Mouse (Mus musculus): ENCODE data around the gene Gpsm1. TPM values are rescaled to one million over a fixed set of nuclear protein-coding genes. Genes with fewer than 3 reads are reported as not detected.

Gpsm1 gene
- total RNA-seq, 2 experiments from 2014 or later, result 37.4 to 38.4 TPM

DNA sequence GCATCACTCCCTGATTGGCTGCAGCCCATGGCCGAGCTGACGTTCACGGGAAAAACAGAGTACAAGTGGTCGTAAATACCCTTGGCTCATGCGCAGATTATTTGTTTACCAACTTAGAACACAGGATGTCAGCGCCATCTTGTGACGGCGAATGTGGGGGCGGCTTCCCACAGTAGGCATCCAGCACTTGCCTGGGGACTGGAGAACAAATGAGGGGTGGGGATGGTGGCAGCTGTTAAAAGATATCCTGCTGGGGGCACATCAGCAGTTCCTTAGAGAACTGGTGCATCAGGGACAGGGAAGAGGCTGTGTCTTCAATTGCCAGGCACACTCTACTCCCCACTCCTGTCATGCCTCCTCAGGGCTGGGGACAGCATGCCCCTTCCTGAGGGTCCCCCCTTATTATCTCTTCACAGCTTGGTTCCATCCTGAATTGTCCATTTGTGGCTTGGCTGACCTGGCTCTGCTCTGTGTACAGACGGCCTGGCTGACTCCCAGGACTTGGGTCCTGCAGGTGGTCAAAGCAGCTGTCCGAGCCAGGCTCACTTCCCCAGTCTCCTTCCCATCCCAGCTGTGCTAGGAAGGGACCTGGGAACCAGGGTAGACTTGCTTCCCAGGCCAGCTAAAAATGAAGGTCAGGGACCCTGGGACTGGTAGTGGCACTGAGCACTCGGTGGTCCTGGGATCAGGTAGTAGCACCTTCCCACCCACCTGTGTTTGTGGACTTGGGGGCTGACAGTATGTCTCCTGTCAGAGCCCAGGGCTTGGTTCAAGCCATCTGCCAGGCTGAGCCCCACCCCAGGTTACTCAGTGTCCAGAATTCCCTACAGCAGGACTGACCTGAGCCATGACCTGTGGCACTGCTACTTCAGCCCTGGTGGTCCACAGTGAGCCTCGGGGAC, 23.2 kb downstream of the Gpsm1 start:
- DNase-seq (ENCODE audit: low spot score in 2 of 2), result no peak

DNA sequence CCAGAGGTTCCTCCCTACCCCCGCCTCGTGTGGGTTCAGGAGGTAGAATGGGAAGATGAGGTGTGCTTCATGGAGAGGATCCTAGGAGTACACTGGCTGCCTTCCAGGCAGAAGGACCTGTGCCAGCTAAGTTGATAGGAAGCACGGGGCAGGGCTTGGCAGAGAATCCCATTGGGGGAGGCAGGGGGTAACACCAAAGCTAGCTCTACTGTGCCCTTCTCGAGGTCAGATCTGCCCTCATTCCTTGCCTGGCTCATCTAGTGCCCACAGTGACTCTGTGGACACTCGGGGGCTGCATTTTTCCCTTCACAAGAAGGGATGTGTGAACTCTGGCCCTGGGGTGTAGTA, 23.9 kb downstream of the Gpsm1 start:
- DNase-seq (ENCODE audit: low spot score in 2 of 2), result no peak

- no peak for DNase-seq (ENCODE audit: low spot score in 2 of 2)
Measured at GRCm38 (mm10) chr2:26341510-26341981, 26.2 kb downstream of the Gpsm1 start.

DNA sequence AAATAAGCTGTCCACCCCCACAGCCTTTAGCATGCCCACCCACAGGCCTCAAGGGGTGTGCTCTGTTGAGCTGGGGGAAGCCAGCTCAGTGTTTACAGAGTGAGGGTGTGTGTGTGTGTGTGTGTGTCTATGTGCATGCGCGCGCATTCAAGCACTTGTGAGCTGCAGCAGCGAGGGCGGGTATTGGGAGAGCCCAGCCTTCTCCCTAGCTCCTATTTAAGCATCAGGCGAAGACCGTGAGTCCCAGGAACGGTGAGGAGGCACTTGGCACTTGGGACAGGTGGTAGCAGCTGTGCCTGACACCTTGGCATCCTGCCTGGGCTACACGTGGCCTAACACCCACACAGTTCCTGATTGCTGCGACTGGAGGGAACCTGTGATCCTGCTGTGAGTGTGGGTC, 26.7 kb downstream of the Gpsm1 start:
- peak; percentile 41 to 77 for DNase-seq (ENCODE audit: low spot score in 2 of 2)

DNA sequence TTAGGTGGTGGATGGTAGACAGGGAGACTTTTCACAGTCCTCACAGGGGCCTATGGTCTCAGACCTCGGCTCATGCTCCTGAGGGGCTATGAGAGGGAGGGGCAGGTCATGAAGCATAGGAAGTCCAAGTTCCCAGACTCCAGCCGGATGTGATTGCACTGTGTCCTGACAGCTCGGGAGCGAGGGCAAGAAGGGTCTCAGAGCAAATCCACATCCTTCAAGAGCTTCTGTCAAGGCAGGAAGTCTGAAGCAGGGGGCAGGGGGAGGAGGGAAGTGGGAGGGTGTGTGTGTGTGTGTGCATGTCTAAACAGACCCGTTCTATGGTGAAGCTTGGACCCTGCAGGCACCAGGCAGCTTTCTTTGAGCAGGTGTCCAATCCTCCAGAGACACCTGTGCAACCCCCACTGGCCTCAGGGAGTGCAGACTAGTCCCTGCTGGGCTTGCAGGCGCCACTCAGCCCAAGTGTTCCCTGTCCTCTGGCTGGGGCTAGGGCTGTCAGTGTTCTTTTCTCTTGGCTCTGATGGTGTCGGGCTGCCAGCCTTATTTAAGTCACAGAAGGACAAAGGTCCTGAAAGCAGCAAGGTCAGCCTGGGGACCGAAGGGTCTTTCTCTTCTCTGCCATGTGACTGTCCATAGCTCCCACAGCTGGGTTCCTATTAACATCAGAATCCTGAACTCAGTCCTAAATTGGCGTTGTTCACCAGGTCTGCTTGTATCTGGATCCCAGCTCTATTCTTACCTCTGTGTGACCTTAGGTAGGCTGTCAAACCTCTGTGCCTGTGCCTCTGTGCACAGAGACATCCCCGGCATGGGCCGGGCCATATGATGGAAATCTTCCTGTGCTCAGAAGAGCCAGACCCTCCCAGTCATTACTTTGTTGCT, 27.5 kb downstream of the Gpsm1 start:
- DNase-seq (ENCODE audit: low spot score in 2 of 2), result no peak

DNA sequence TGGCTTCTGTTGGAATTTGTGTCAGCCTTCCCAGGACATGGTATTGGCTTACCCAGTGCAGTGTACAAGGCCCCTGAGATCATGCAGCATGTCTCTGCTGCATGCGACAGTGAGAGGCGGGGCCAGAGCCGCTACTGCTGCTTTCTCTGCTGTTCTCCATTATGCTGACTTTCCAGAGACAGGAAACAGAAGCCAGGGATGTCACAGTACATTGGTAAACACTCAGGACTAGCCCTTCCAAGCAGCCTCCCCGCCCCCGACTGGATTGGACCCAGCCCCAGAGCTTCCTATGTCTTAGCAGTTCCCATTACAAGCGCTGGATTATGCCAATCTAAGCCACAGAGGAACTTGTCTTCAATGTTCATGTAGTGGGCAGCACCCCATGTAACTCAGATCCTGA, 32.9 kb downstream of the Gpsm1 start:
- no peak for DNase-seq (ENCODE audit: low spot score in 2 of 2)

- peak; percentile 92 to 96 for DNase-seq (ENCODE audit: low spot score in 2 of 2)
Measured at GRCm38 (mm10) chr2:26351358-26352290, 36.3 kb downstream of the Gpsm1 start, which contains the start of gene Dnlz. Gene Dnlz, minus strand, starts transcription at chr2:26352110.

DNA sequence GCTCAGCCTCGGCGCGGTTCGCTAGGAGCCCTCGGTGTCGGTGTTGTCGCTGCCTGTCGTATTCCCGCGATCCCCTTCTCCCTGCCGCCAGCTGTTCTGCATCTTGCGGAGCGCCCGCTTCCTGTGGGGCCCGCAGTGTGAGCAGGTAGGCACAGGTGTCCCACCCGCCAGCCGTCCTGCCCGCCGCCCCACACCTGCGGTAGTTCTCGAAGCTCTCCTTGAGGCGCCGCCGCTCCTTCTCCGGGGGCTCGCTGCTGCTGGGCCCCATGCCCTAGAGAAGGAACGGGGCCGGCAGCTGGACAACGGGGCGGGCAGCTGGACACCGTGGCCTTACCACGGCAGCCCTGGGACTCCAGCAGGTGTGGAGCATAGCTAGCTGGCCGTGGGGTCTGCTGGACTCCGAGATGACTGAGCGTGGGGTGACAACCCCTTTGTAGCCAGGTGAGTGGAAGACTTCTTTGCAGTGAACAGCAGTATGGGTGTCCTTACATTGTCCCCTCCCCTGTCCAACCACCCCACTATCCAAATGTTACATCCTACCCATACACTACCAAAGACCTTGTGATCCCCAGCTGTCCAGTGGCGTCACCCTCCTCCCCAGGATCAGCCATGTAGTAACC, 37.1 kb downstream of the Gpsm1 start:
- DNase-seq (ENCODE audit: low spot score in 2 of 2), result no peak

DNA sequence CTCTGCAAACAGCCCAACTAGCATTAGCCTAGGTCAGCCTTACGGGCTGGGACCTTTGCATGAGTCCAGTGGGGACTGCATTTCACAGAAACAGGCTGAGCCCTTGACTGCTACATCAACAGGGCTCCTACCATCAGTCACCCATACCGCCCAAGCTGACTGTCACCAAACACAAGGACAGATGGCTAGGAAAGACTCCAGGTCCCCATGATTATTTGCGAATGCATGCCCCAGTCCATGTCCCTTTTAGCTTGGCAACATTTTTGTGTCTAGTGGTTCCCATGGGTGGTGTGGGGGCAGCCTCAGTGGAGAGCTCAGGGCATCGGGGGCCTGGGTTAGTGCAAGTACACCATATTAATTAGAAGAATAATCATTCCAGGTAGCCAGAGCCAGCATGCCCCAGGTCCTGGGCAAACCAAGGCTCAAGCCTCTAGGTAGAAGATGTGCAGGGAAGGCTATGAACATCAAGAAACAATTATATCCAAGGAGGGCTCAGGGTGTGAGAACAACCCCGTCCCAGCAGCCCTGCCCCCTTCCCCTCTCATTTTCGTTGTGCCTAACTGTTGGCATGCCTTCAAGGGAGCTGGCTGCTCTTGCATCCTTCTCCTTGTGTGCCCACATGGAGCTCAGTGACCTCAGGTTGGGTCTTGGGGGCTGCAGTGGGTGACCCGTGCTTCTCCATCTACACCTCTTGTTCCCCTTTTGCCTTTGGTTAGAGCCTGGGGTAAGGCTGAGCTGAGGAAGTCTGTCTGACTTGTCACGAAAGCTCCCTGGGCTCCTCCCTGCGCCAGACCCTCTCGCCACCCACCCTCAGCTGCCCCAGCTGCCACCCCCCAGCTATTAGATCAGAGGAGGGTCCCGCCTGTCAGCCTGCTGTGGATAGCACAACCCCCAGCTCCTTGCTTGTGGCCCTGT, 38.0 kb downstream of the Gpsm1 start:
- peak in 1 of 2 experiments; percentile 56 for DNase-seq (ENCODE audit: low spot score in 2 of 2)

DNA sequence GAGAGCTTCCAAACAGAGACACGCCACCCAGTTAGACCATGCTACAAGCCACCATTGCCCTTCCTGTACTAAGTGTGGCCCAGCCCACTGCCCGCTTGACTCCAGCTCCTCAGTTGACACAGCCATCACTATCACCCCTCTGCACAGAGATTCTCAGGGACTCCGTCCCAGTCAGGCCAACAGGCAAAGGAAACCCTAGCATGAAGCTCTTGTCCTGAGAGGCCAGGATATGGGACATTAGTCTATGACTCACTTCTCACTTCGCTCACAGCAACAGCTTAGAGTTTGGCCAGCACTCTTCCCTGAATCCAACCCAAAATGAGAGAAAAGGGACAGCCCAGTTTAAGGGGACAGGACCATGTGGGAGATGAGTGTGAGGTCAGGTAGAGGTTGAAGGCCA, 39.1 kb downstream of the Gpsm1 start:
- DNase-seq (ENCODE audit: low spot score in 2 of 2), result no peak

DNA sequence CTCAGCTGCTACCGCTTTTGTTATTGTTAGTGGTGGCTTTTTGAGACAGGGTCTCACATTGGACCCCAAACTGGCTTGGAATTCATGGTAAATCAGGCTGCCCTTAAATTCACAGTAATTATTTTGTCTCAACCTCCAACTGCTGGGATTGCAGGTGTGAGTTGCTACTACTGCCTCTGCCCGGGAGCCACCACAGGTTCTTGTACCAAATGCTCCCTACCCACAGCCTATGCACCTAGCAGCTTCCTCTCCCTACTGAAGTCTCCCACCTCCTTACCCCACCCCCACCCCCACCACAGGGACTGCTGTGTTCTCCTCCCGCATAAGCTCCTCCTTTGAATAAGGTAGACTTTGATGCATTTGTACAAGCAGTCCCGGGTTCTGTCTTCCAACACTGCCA, 40.9 kb downstream of the Gpsm1 start:
- no peak for DNase-seq (ENCODE audit: low spot score in 2 of 2)

DNA sequence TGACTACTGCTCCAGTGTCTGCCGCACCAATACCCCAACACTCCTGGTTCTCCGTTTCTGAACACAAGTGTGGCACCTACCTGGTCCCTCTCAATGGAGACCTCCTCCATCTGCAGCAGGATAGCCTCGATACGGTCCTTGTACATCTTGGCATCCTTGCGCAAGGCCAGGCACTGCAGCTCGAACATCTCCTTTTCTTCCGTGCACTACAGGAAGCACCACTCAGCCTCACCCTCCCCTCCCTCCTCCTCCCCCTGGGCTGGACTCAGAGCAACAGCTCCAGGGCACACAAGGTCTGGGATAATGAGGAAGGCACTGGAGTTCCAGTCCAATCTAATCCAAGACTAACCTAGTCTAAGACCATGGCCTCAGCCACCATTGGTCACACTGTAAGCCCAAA, 41.4 kb downstream of the Gpsm1 start:
- DNase-seq (ENCODE audit: low spot score in 2 of 2), result no peak

- DNase-seq (ENCODE audit: low spot score in 2 of 2), result no peak
Measured at GRCm38 (mm10) chr2:26357484-26357883, 42.2 kb downstream of the Gpsm1 start.

- DNase-seq (ENCODE audit: low spot score in 2 of 2), result no peak
Measured at GRCm38 (mm10) chr2:26358667-26359320, 43.5 kb downstream of the Gpsm1 start.

DNA sequence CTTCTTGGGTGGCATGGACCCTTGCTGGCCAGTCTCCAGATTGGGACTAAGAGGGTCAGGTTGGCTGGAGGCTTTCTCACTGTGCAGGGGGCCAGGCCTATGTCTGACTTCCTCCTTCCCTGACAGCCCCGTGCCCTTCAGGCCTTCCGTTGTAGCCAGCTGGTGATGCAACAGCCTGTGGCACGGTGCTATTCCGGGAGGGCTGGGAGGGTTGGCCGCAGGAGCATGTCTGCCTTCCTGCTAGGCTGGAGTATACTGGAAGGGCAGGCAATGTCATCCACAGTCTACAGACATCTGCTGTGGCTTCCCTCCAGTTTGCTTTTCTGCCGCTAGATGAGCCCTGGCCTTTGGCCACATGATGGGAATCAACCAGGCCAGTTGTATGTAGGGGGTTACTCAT, 44.7 kb downstream of the Gpsm1 start:
- no peak for DNase-seq (ENCODE audit: low spot score in 2 of 2)

DNA sequence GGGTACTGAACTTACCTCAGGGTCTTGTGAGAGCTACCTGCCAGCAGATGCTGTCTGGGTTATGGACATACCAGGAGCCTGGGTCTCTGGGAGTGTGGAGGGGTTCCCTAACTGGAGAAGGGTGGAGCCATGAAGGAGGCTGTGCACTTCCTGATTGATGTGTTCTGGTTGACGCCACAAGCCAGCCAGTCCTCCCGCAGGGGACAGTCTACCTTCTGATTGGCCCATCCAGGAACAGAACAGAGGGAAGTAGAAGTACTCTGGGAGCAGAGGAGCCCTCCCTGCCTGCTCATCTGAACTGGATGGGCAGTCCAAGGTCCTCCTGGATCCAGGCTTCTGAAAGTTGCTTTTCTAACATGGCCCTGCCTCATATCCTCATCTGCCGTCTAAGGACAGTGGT, 45.5 kb downstream of the Gpsm1 start, which contains the start of gene Card9:
Gene Card9 (minus strand): TSS at position 147 of the 400 bp plus-strand sequence.
- DNase-seq (ENCODE audit: low spot score in 2 of 2), result no peak

DNA sequence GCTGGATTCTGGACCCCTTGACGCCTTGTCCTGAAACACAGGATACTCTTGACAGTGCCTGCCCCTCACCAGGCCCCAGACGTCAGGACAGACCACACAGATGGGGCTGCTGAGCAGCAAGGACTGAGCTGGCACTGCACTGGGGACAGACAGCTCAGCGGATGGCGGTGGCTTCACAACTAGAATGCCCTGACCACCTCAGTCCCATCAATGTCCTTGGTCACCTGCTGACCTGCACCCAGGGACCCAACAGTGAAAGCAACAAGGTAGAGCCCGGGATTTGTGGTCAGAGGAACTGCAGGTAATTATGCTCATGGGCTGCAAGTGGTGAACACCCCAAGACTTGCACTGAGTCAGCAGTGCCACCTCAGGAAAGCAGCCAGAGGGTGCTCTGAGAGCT, 47.7 kb downstream of the Gpsm1 start:
- DNase-seq (ENCODE audit: low spot score in 2 of 2), result no peak

GRCm38 (mm10) chr2:26363481-26363880, 48.2 kb downstream of the Gpsm1 start:
- DNase-seq (ENCODE audit: low spot score in 2 of 2), result no peak
